Mouse (Mus musculus): Measurements from ENCODE around the gene Ksr1. TPM values are rescaled to one million over a fixed set of nuclear protein-coding genes. Genes with fewer than 3 reads are reported as not detected.

Gene Ksr1
- total and polyA plus RNA-seq, 3 experiments: 5.1 to 7.0 (median 6.7) TPM

- 50% methylated on average over 6 of the region's 6 CpGs for WGBS
- intact Hi-C loops (cut with DNase I): no loop called here
Observed at GRCm38 (mm10) chr11:79080081-79080480, 66.1 kb downstream of the Ksr1 start.

GRCm38 (mm10) chr11:79076484-79076883 is 69.7 kb downstream of the Ksr1 start:
- Histone ChIP-seq H3K27me3 (ENCODE audit: control insufficient read depth, insufficient read depth, low read length) (no peaks in the 10 kb centered on the region), H3K4me1 (ENCODE audit: control insufficient read depth, insufficient read depth, low read length) (peaks cover 32% of the 10 kb centered on the region), H3K79me2 (replicated peaks; ENCODE audit: control insufficient read depth, insufficient read depth, low read length) (no peaks in the 10 kb centered on the region), H3K36me3 (ENCODE audit: control insufficient read depth, insufficient read depth, low read length) (no peaks in the 10 kb centered on the region), H3K9ac (ENCODE audit: low read depth, low read length) (no peak overlapping the region), H3K4me3 (no peak overlapping the region), H3K27ac (peak overlapping the region; percentile 17; the same call in 1 of the 2 replicates)
- TF ChIP-seq EP300 (IDR thresholded peaks at IDR 0.05; ENCODE audit: insufficient read depth, low read depth, low read length) (no peak), CTCF (IDR thresholded peaks at IDR 0.05) (no peak), POLR2A (IDR thresholded peaks at IDR 0.05; ENCODE audit: insufficient read depth, low read depth, low read length) (no peak)
- WGBS: 62% methylated on average over 12 of the region's 12 CpGs
- peak in 1 of 2 experiments; percentile 58 for DNase-seq
- intact Hi-C loops (cut with DNase I): no loop called here

More at GRCm38 (mm10) chr11:79080081-79080480, 66.1 kb downstream of the Ksr1 start:
- Histone ChIP-seq H3K4me3 (no peak overlapping the region), H3K9ac (ENCODE audit: low read depth, low read length) (no peak overlapping the region), H3K79me2 (replicated peaks; ENCODE audit: control insufficient read depth, insufficient read depth, low read length) (0 out of 2 replicates have a peak, but pooled peaks cover 1% of the 10 kb centered on the region), H3K27ac (peak overlapping the region; percentile 40; the same call in 1 of the 2 replicates), H3K36me3 (ENCODE audit: control insufficient read depth, insufficient read depth, low read length) (no peaks in the 10 kb centered on the region), H3K27me3 (ENCODE audit: control insufficient read depth, insufficient read depth, low read length) (no peaks in the 10 kb centered on the region), H3K4me1 (ENCODE audit: control insufficient read depth, insufficient read depth, low read length) (peaks cover 46% of the 10 kb centered on the region)
- TF ChIP-seq CTCF (IDR thresholded peaks at IDR 0.05) (no peak), EP300 (IDR thresholded peaks at IDR 0.05; ENCODE audit: insufficient read depth, low read depth, low read length) (no peak), POLR2A (IDR thresholded peaks at IDR 0.05; ENCODE audit: insufficient read depth, low read depth, low read length) (no peak)
- peak in 1 of 2 experiments; percentile 51 for DNase-seq

- WGBS: 72% methylated on average over 3 of the region's 3 CpGs
- intact Hi-C loops (cut with DNase I): no loop called here
- Histone ChIP-seq H3K79me2 (replicated peaks; ENCODE audit: control insufficient read depth, insufficient read depth, low read length) (no peaks in the 10 kb centered on the region), H3K36me3 (ENCODE audit: control insufficient read depth, insufficient read depth, low read length) (no peaks in the 10 kb centered on the region), H3K27ac (no peak overlapping the region), H3K4me1 (ENCODE audit: control insufficient read depth, insufficient read depth, low read length) (peaks cover 32% of the 10 kb centered on the region), H3K27me3 (ENCODE audit: control insufficient read depth, insufficient read depth, low read length) (no peaks in the 10 kb centered on the region), H3K4me3 (no peak overlapping the region), H3K9ac (ENCODE audit: low read depth, low read length) (no peak overlapping the region)
- TF ChIP-seq POLR2A (IDR thresholded peaks at IDR 0.05; ENCODE audit: insufficient read depth, low read depth, low read length): no peak
- TF ChIP-seq CTCF (IDR thresholded peaks at IDR 0.05): no peak
- no peak for TF ChIP-seq EP300 (IDR thresholded peaks at IDR 0.05; ENCODE audit: insufficient read depth, low read depth, low read length)
- DNase-seq: no peak
Observed at GRCm38 (mm10) chr11:79075044-79075443, 71.2 kb downstream of the Ksr1 start.

GRCm38 (mm10) chr11:79074611-79075010 is 71.6 kb downstream of the Ksr1 start:
- Histone ChIP-seq H3K79me2 (replicated peaks; ENCODE audit: control insufficient read depth, insufficient read depth, low read length) (no peaks in the 10 kb centered on the region), H3K36me3 (ENCODE audit: control insufficient read depth, insufficient read depth, low read length) (no peaks in the 10 kb centered on the region), H3K9ac (ENCODE audit: low read depth, low read length) (no peak overlapping the region), H3K4me1 (ENCODE audit: control insufficient read depth, insufficient read depth, low read length) (peaks cover 32% of the 10 kb centered on the region), H3K4me3 (no peak overlapping the region), H3K27ac (no peak overlapping the region), H3K27me3 (ENCODE audit: control insufficient read depth, insufficient read depth, low read length) (no peaks in the 10 kb centered on the region)
- DNase-seq: no peak
- intact Hi-C loops (cut with DNase I): no loop called here
- 77% methylated on average over 3 of the region's 3 CpGs for WGBS
- TF ChIP-seq CTCF (IDR thresholded peaks at IDR 0.05) (no peak), POLR2A (IDR thresholded peaks at IDR 0.05; ENCODE audit: insufficient read depth, low read depth, low read length) (no peak), EP300 (IDR thresholded peaks at IDR 0.05; ENCODE audit: insufficient read depth, low read depth, low read length) (no peak)

GRCm38 (mm10) chr11:79073583-79073982 is 72.6 kb downstream of the Ksr1 start:
- TF ChIP-seq CTCF (IDR thresholded peaks at IDR 0.05): no peak
- TF ChIP-seq EP300 (IDR thresholded peaks at IDR 0.05; ENCODE audit: insufficient read depth, low read depth, low read length): 0 out of 2 replicates have a peak, but pooled peaks have one; percentile 27
- WGBS: 80% methylated on average over 4 of the region's 4 CpGs
- DNase-seq: no peak
- H3K4me3 ChIP-seq: no peak overlapping the region
- H3K4me1 ChIP-seq (ENCODE audit: control insufficient read depth, insufficient read depth, low read length): peaks cover 32% of the 10 kb centered on the region
- H3K9ac ChIP-seq (ENCODE audit: low read depth, low read length): no peak overlapping the region
- intact Hi-C loops (cut with DNase I): no loop called here
- H3K79me2 ChIP-seq (replicated peaks; ENCODE audit: control insufficient read depth, insufficient read depth, low read length): no peaks in the 10 kb centered on the region
- H3K36me3 ChIP-seq (ENCODE audit: control insufficient read depth, insufficient read depth, low read length): no peaks in the 10 kb centered on the region
- H3K27me3 ChIP-seq (ENCODE audit: control insufficient read depth, insufficient read depth, low read length): no peaks in the 10 kb centered on the region
- no peak overlapping the region for H3K27ac ChIP-seq

- intact Hi-C loops (cut with DNase I): no loop called here
- WGBS: 83% methylated on average over 8 of the region's 8 CpGs
- Histone ChIP-seq H3K4me3 (no peak overlapping the region), H3K9ac (ENCODE audit: low read depth, low read length) (no peak overlapping the region), H3K4me1 (ENCODE audit: control insufficient read depth, insufficient read depth, low read length) (peaks cover 32% of the 10 kb centered on the region), H3K27ac (no peak overlapping the region), H3K36me3 (ENCODE audit: control insufficient read depth, insufficient read depth, low read length) (no peaks in the 10 kb centered on the region), H3K27me3 (ENCODE audit: control insufficient read depth, insufficient read depth, low read length) (no peaks in the 10 kb centered on the region), H3K79me2 (replicated peaks; ENCODE audit: control insufficient read depth, insufficient read depth, low read length) (no peaks in the 10 kb centered on the region)
- TF ChIP-seq POLR2A (IDR thresholded peaks at IDR 0.05; ENCODE audit: insufficient read depth, low read depth, low read length): no peak
- TF ChIP-seq EP300 (IDR thresholded peaks at IDR 0.05; ENCODE audit: insufficient read depth, low read depth, low read length): no peak
- TF ChIP-seq CTCF (IDR thresholded peaks at IDR 0.05): no peak
- DNase-seq: no peak
Observed at GRCm38 (mm10) chr11:79072108-79072507, 74.1 kb downstream of the Ksr1 start.

All from heart, adult 2 months (tissue).